In genomic region chr9:52935082-52935481, GRCm38 (mm10) we compare ENCODE assay signal across 32 mouse cellular contexts.
DNase-seq lines count a peak whose midpoint lies in the region; ATAC-seq and TF ChIP-seq lines count a peak whose summit lies in the region.
"Had no signal": no experiment of that assay in that cellular context is flagged by ENCODE, and none has a peak within 500 bp of the region (broad histone marks: within the 10 kb centered on the region; RNA-seq: fewer than 3 reads in every experiment).

No protein-coding gene starts in this region.

- H3K27ac ChIP-seq in heart, embryonic 10.5 days, result peak overlapping the region; percentile 57
- H3K27ac ChIP-seq in midbrain, embryonic 13.5 days, result peak overlapping the region; percentile 1; the same call in 1 of the 2 replicates
- H3K27ac ChIP-seq in midbrain, postnatal 0 days (ENCODE audit: low read depth, low read length), result no peak overlapping the region
- 0 out of 2 replicates have a peak overlapping the region, but pooled peaks have one; percentile 22 for H3K27ac ChIP-seq in midbrain, embryonic 14.5 days (replicated peaks; ENCODE audit: low read depth, low read length)
- H3K27ac ChIP-seq: embryonic facial prominence, embryonic 12.5 days; embryonic facial prominence, embryonic 15.5 days; gastrocnemius, adult 2 months; heart, embryonic 15.5 days; hindbrain, embryonic 12.5 days; hindbrain, embryonic 15.5 days; intestine, embryonic 15.5 days had no signal

- H3K27me3 ChIP-seq in heart, embryonic 10.5 days (ENCODE audit: insufficient read depth, poor library complexity, severe bottlenecking), result no peaks in the 10 kb centered on the region
- H3K27me3 ChIP-seq in midbrain, embryonic 13.5 days, result no peaks in the 10 kb centered on the region
- no peaks in the 10 kb centered on the region for H3K27me3 ChIP-seq in midbrain, postnatal 0 days (ENCODE audit: insufficient read depth, low read length)
- no peaks in the 10 kb centered on the region for H3K27me3 ChIP-seq in midbrain, embryonic 14.5 days (ENCODE audit: control insufficient read depth, insufficient read depth, low read length)
- H3K27me3 ChIP-seq: CH12.LX; embryonic facial prominence, embryonic 12.5 days; embryonic facial prominence, embryonic 15.5 days; heart, embryonic 12.5 days; heart, embryonic 15.5 days; hindbrain, embryonic 12.5 days; hindbrain, embryonic 15.5 days; intestine, embryonic 15.5 days; Patski had no signal

- 0 out of 2 replicates have a peak, but pooled peaks have one; percentile 20 for ATAC-seq in midbrain, embryonic 13.5 days
- ATAC-seq in midbrain, postnatal 0 days (ENCODE audit: low FRiP score), result no peak
- no peak for ATAC-seq in midbrain, embryonic 14.5 days (ENCODE audit: low FRiP score, low TSS enrichment)
- ATAC-seq: forebrain, embryonic 14.5 days; forebrain, postnatal 0 days; intestine, embryonic 15.5 days; Patski had no signal

- H3K4me2 ChIP-seq in midbrain, embryonic 13.5 days (replicated peaks), result no peak overlapping the region
- no peak overlapping the region for H3K4me2 ChIP-seq in midbrain, postnatal 0 days (ENCODE audit: low read depth, low read length, poor library complexity, severe bottlenecking)
- no peak overlapping the region for H3K4me2 ChIP-seq in midbrain, embryonic 14.5 days (ENCODE audit: low read length)
- H3K4me2 ChIP-seq: embryonic facial prominence, embryonic 12.5 days; embryonic facial prominence, embryonic 15.5 days; heart, embryonic 12.5 days; heart, embryonic 15.5 days; hindbrain, embryonic 12.5 days; hindbrain, embryonic 15.5 days; intestine, embryonic 15.5 days had no signal

- H3K4me1 ChIP-seq in heart, embryonic 10.5 days, result peaks cover 17% of the 10 kb centered on the region; the same call in 1 of the 2 replicates
- H3K4me1 ChIP-seq in midbrain, embryonic 13.5 days (replicated peaks), result peaks cover 17% of the 10 kb centered on the region
- no peaks in the 10 kb centered on the region for H3K4me1 ChIP-seq in midbrain, postnatal 0 days (ENCODE audit: insufficient read depth, low read length)
- peaks cover 14% of the 10 kb centered on the region for H3K4me1 ChIP-seq in midbrain, embryonic 14.5 days (ENCODE audit: control insufficient read depth, insufficient read depth, low read length)
- H3K4me1 ChIP-seq: embryonic facial prominence, embryonic 15.5 days; hindbrain, embryonic 12.5 days; hindbrain, embryonic 15.5 days; intestine, embryonic 15.5 days had no signal

- no peak for TF ChIP-seq CTCF in midbrain, postnatal 0 days (IDR thresholded peaks at IDR 0.05)

- no peaks in the 10 kb centered on the region for H3K9me3 ChIP-seq in heart, embryonic 10.5 days
- H3K9me3 ChIP-seq in midbrain, embryonic 13.5 days, result no peaks in the 10 kb centered on the region
- H3K9me3 ChIP-seq in midbrain, postnatal 0 days (ENCODE audit: low read length), result no peaks in the 10 kb centered on the region
- H3K9me3 ChIP-seq in midbrain, embryonic 14.5 days (ENCODE audit: control insufficient read depth, low read length), result no peaks in the 10 kb centered on the region
- H3K9me3 ChIP-seq: embryonic facial prominence, embryonic 12.5 days; embryonic facial prominence, embryonic 15.5 days; G1E; heart, embryonic 12.5 days; heart, embryonic 15.5 days; hindbrain, embryonic 12.5 days; hindbrain, embryonic 15.5 days; intestine, embryonic 15.5 days had no signal

- H3K4me3 ChIP-seq in heart, embryonic 10.5 days, result no peak overlapping the region
- H3K4me3 ChIP-seq in midbrain, embryonic 13.5 days (replicated peaks), result no peak overlapping the region
- H3K4me3 ChIP-seq in midbrain, postnatal 0 days (ENCODE audit: low read depth, low read length), result no peak overlapping the region
- no peak overlapping the region for H3K4me3 ChIP-seq in midbrain, embryonic 14.5 days (replicated peaks; ENCODE audit: low read depth, low read length)
- H3K4me3 ChIP-seq: embryonic facial prominence, embryonic 12.5 days; embryonic facial prominence, embryonic 15.5 days; gastrocnemius, adult 2 months; heart, embryonic 12.5 days; heart, embryonic 15.5 days; hindbrain, embryonic 12.5 days; hindbrain, embryonic 15.5 days; intestine, embryonic 15.5 days had no signal

- DNase-seq in heart, embryonic 10.5 days (ENCODE audit: low spot score), result no peak
- DNase-seq in heart, postnatal 10 days, result no peak
- no peak for DNase-seq in midbrain, postnatal 0 days (ENCODE audit: low spot score)
- DNase-seq in midbrain, embryonic 14.5 days, result peak; percentile 51
- peak; percentile 17 for DNase-seq in yolk sac, embryonic 10.5 days (ENCODE audit: low spot score)
- no peak for DNase-seq in layer of hippocampus, adult 9-10 months (ENCODE audit: low spot score)
- no peak for DNase-seq in layer of hippocampus, adult 18-20 months (ENCODE audit: low spot score in 2 of 2)
- DNase-seq: adrenal gland, postnatal 10 days; adrenal gland, postnatal 36 days; B cell, adult 2 months; cerebellum, adult 11-12 months; cerebellum, adult 8-10 months; cerebellum, postnatal 10 days; cerebellum, postnatal 36 days; forebrain, postnatal 0 days; gastrocnemius, adult 2 months; gastrocnemius, postnatal 14 days; heart, adult 11 months; heart, postnatal 14 days; heart, postnatal 4 days had no signal

- H3K9ac ChIP-seq in midbrain, embryonic 13.5 days (replicated peaks), result no peak overlapping the region
- no peak overlapping the region for H3K9ac ChIP-seq in midbrain, postnatal 0 days (replicated peaks; ENCODE audit: low read length, poor library complexity, severe bottlenecking)
- no peak overlapping the region for H3K9ac ChIP-seq in midbrain, embryonic 14.5 days (replicated peaks; ENCODE audit: low read length)
- H3K9ac ChIP-seq: embryonic facial prominence, embryonic 12.5 days; embryonic facial prominence, embryonic 15.5 days; forebrain, postnatal 0 days; heart, embryonic 12.5 days; heart, embryonic 15.5 days; hindbrain, embryonic 12.5 days; hindbrain, embryonic 15.5 days; intestine, embryonic 15.5 days had no signal

- 32% methylated on average over 6 of the region's 6 CpGs for WGBS in heart, embryonic 10.5 days
- WGBS in midbrain, embryonic 13.5 days, result 27% methylated on average over 6 of the region's 6 CpGs
- 19% methylated on average over 6 of the region's 6 CpGs for WGBS in midbrain, postnatal 0 days
- 23% methylated on average over 6 of the region's 6 CpGs for WGBS in midbrain, embryonic 14.5 days

- intact Hi-C loops in heart, postnatal 10 days (cut with DNase I), result no loop called here

- H3K36me3 ChIP-seq in heart, embryonic 10.5 days, result no peaks in the 10 kb centered on the region
- no peaks in the 10 kb centered on the region for H3K36me3 ChIP-seq in midbrain, embryonic 13.5 days
- H3K36me3 ChIP-seq in midbrain, postnatal 0 days (ENCODE audit: insufficient read depth, low read length), result no peaks in the 10 kb centered on the region
- no peaks in the 10 kb centered on the region for H3K36me3 ChIP-seq in midbrain, embryonic 14.5 days (ENCODE audit: control insufficient read depth, insufficient read depth, low read length)
- H3K36me3 ChIP-seq: embryonic facial prominence, embryonic 12.5 days; embryonic facial prominence, embryonic 15.5 days; G1E; heart, embryonic 12.5 days; heart, embryonic 15.5 days; hindbrain, embryonic 12.5 days; hindbrain, embryonic 15.5 days; intestine, embryonic 15.5 days had no signal

Comparison
In these comparisons a context has a peak if more than half of its experiments do, and no peak if none do; other contexts are left out.
1. DNase-seq: peak in midbrain, embryonic 14.5 days (single experiment) and yolk sac, embryonic 10.5 days (single experiment); none in heart, embryonic 10.5 days (single experiment), heart, postnatal 10 days (0 of 2), midbrain, postnatal 0 days (single experiment), layer of hippocampus, adult 9-10 months (single experiment) and layer of hippocampus, adult 18-20 months (0 of 2).